9 mouse cellular contexts compared by ENCODE assay signal in genomic region chr11:23141100-23141837, GRCm38 (mm10).
DNase-seq lines count a peak whose midpoint lies in the region; ATAC-seq and TF ChIP-seq lines count a peak whose summit lies in the region.
"Had no signal": no experiment of that assay in that cellular context is flagged by ENCODE, and none has a peak within 500 bp of the region (broad histone marks: within the 10 kb centered on the region; RNA-seq: fewer than 3 reads in every experiment).

No protein-coding gene starts in this region.

- no peaks in the 10 kb centered on the region for H3K27me3 ChIP-seq in forebrain, embryonic 16.5 days (replicated peaks; ENCODE audit: control insufficient read depth, insufficient read depth, low read length)
- H3K27me3 ChIP-seq in neural tube, embryonic 14.5 days (ENCODE audit: control insufficient read depth, insufficient read depth, low read length): no peaks in the 10 kb centered on the region

- TF ChIP-seq POLR2A in brain, embryonic 14.5 days (IDR thresholded peaks at IDR 0.05; ENCODE audit: borderline replicate concordance, extremely low read depth, insufficient read depth, insufficient read length, poor library complexity, severe bottlenecking): no peak

- H3K9ac ChIP-seq in forebrain, embryonic 16.5 days (replicated peaks; ENCODE audit: low read depth, low read length): 0 out of 2 replicates have a peak overlapping the region, but pooled peaks have one; percentile 5
- no peak overlapping the region for H3K9ac ChIP-seq in neural tube, embryonic 14.5 days (replicated peaks; ENCODE audit: low read depth, low read length)
- H3K9ac ChIP-seq: liver, embryonic 14.5 days had no signal

- no peak overlapping the region for H3K4me2 ChIP-seq in forebrain, embryonic 16.5 days (ENCODE audit: low read length)
- no peak overlapping the region for H3K4me2 ChIP-seq in neural tube, embryonic 14.5 days (ENCODE audit: low read depth, low read length)

- no peaks in the 10 kb centered on the region for H3K36me3 ChIP-seq in forebrain, embryonic 16.5 days (ENCODE audit: control insufficient read depth, insufficient read depth)
- H3K36me3 ChIP-seq in neural tube, embryonic 14.5 days (ENCODE audit: control insufficient read depth, insufficient read depth, low read length): no peaks in the 10 kb centered on the region

- no peak for TF ChIP-seq CTCF in layer of hippocampus, adult 2 months (conservative IDR thresholded peaks at IDR 0.05)
- no peak for TF ChIP-seq CTCF in brain, embryonic 14.5 days (IDR thresholded peaks at IDR 0.05; ENCODE audit: borderline replicate concordance, extremely low read depth, insufficient read depth, insufficient read length)

- H3K9me3 ChIP-seq in forebrain, embryonic 16.5 days (ENCODE audit: control insufficient read depth, low read length): no peaks in the 10 kb centered on the region
- no peaks in the 10 kb centered on the region for H3K9me3 ChIP-seq in neural tube, embryonic 14.5 days (ENCODE audit: control insufficient read depth, low read length)

- H3K4me3 ChIP-seq in layer of hippocampus, adult 2 months: no peak overlapping the region
- H3K4me3 ChIP-seq in forebrain, embryonic 16.5 days (replicated peaks; ENCODE audit: low read length): no peak overlapping the region
- H3K4me3 ChIP-seq in neural tube, embryonic 14.5 days (ENCODE audit: low read depth, low read length): no peak overlapping the region

- ATAC-seq in forebrain, embryonic 16.5 days: peak; percentile 49
- peak; percentile 55 for ATAC-seq in neural tube, embryonic 14.5 days (ENCODE audit: low read depth)
- ATAC-seq in megakaryocyte-erythroid progenitor cell, adult 5-6 weeks (replicated peaks; ENCODE audit: low FRiP score, low TSS enrichment, poor library complexity, severe bottlenecking): no peak

- WGBS in forebrain, embryonic 16.5 days: 23% methylated on average over 12 of the region's 12 CpGs
- 61% methylated on average over 12 of the region's 12 CpGs for WGBS in neural tube, embryonic 14.5 days

- peaks cover 10% of the 10 kb centered on the region for H3K4me1 ChIP-seq in forebrain, embryonic 16.5 days (replicated peaks; ENCODE audit: control insufficient read depth, insufficient read depth, low read length)
- peaks cover 2% of the 10 kb centered on the region; the same call in 1 of the 2 replicates for H3K4me1 ChIP-seq in neural tube, embryonic 14.5 days (ENCODE audit: control insufficient read depth, insufficient read depth, low read length)

- no peak for DNase-seq in layer of hippocampus, adult 2 months (ENCODE audit: low spot score in 2 of 2)
- DNase-seq in layer of hippocampus, postnatal 25 days (ENCODE audit: extremely low spot score in 1 of 2, low spot score in 1 of 2): no peak
- DNase-seq in brain, embryonic 14.5 days (ENCODE audit: low read depth): peak; percentile 47
- no peak for DNase-seq in natural killer cell, adult 2 months (ENCODE audit: low spot score in 2 of 2)
- DNase-seq: thymus, postnatal 25 days had no signal

- H3K27ac ChIP-seq in layer of hippocampus, adult 2 months: peak overlapping the region; percentile 12; the same call in 1 of the 2 replicates
- no peak overlapping the region for H3K27ac ChIP-seq in forebrain, embryonic 16.5 days (ENCODE audit: low read length)
- no peak overlapping the region for H3K27ac ChIP-seq in neural tube, embryonic 14.5 days (ENCODE audit: low read depth, low read length)
- H3K27ac ChIP-seq: liver, embryonic 14.5 days had no signal
